In genomic region chr19:29182166-29182565, GRCm38 (mm10) we compare ENCODE assay signal across 23 mouse cellular contexts.
DNase-seq lines count a peak whose midpoint lies in the region; ATAC-seq and TF ChIP-seq lines count a peak whose summit lies in the region.
"Had no signal": no experiment of that assay in that cellular context is flagged by ENCODE, and none has a peak within 500 bp of the region (broad histone marks: within the 10 kb centered on the region; RNA-seq: fewer than 3 reads in every experiment).

No protein-coding gene starts in this region.

- peak; percentile 10 for DNase-seq in limb, embryonic 14.5 days (ENCODE audit: low spot score)
- DNase-seq in limb, embryonic 10.5 days (ENCODE audit: low spot score) = no peak
- peak; percentile 7 for DNase-seq in brain, adult 2 months (ENCODE audit: low read depth, low spot score)
- DNase-seq in telencephalon, adult 2 months (ENCODE audit: low read depth, low spot score) = peak; percentile 10
- no peak for DNase-seq in urinary bladder, postnatal 14 days (ENCODE audit: low spot score)
- no peak for DNase-seq in thymus, postnatal 4 days
- DNase-seq: adrenal gland, adult 8-10 months; adrenal gland, postnatal 14 days; adrenal gland, postnatal 36 days; cerebellum, adult 11 months; cerebellum, adult 18-20 months; cerebellum, adult 8-10 months; cerebellum, adult 9-11 months; cerebellum, postnatal 14 days; cerebellum, postnatal 36 days; embryo, embryonic 11 days; forebrain, postnatal 0 days had no signal

- no peak overlapping the region for H3K9ac ChIP-seq in limb, embryonic 14.5 days (ENCODE audit: low read depth, low read length, severe bottlenecking)
- H3K9ac ChIP-seq: embryonic facial prominence, embryonic 12.5 days; embryonic facial prominence, embryonic 15.5 days; forebrain, embryonic 13.5 days; forebrain, embryonic 15.5 days; forebrain, postnatal 0 days had no signal

- no peak for TF ChIP-seq POLR2A in limb, embryonic 14.5 days (IDR thresholded peaks at IDR 0.05; ENCODE audit: borderline replicate concordance, extremely low read depth, insufficient read depth, insufficient read length)

- H3K27me3 ChIP-seq in limb, embryonic 14.5 days (ENCODE audit: control insufficient read depth, insufficient read depth, low read length) = no peaks in the 10 kb centered on the region
- H3K27me3 ChIP-seq in limb, embryonic 10.5 days (ENCODE audit: low read depth, poor library complexity, severe bottlenecking) = no peaks in the 10 kb centered on the region
- H3K27me3 ChIP-seq: embryonic facial prominence, embryonic 12.5 days; embryonic facial prominence, embryonic 15.5 days; forebrain, embryonic 13.5 days; forebrain, embryonic 15.5 days; Patski had no signal

- peaks cover 3% of the 10 kb centered on the region; the same call in 1 of the 2 replicates for H3K4me1 ChIP-seq in limb, embryonic 14.5 days (ENCODE audit: control insufficient read depth, insufficient read depth, low read length)
- H3K4me1 ChIP-seq in limb, embryonic 10.5 days = no peaks in the 10 kb centered on the region
- H3K4me1 ChIP-seq: embryonic facial prominence, embryonic 12.5 days had no signal

- WGBS in limb, embryonic 14.5 days = 67% methylated on average over 5 of the region's 5 CpGs
- WGBS in limb, embryonic 10.5 days = 89% methylated on average over 5 of the region's 5 CpGs

- ATAC-seq in limb, embryonic 14.5 days (ENCODE audit: low FRiP score, low read depth) = no peak
- ATAC-seq: activated CD4-positive, CD25-positive, alpha-beta regulatory T cell, adult 4 months; forebrain, embryonic 13.5 days; forebrain, embryonic 15.5 days; forebrain, postnatal 0 days; Patski had no signal

- no peaks in the 10 kb centered on the region for H3K36me3 ChIP-seq in limb, embryonic 14.5 days (ENCODE audit: control insufficient read depth, insufficient read depth, low read length)
- H3K36me3 ChIP-seq in limb, embryonic 10.5 days = no peaks in the 10 kb centered on the region
- H3K36me3 ChIP-seq: embryonic facial prominence, embryonic 12.5 days; embryonic facial prominence, embryonic 15.5 days; forebrain, embryonic 15.5 days had no signal

- no peaks in the 10 kb centered on the region for H3K9me3 ChIP-seq in limb, embryonic 14.5 days (ENCODE audit: control insufficient read depth, low read length)
- no peaks in the 10 kb centered on the region for H3K9me3 ChIP-seq in limb, embryonic 10.5 days (replicated peaks)
- H3K9me3 ChIP-seq: embryonic facial prominence, embryonic 12.5 days; embryonic facial prominence, embryonic 15.5 days; forebrain, embryonic 13.5 days; forebrain, embryonic 15.5 days had no signal

- no peak overlapping the region for H3K4me3 ChIP-seq in limb, embryonic 14.5 days (replicated peaks; ENCODE audit: low read length)
- no peak overlapping the region for H3K4me3 ChIP-seq in limb, embryonic 10.5 days
- H3K4me3 ChIP-seq: embryonic facial prominence, embryonic 12.5 days; embryonic facial prominence, embryonic 15.5 days; forebrain, embryonic 13.5 days; forebrain, embryonic 15.5 days had no signal

- no peak overlapping the region for H3K4me2 ChIP-seq in limb, embryonic 14.5 days (replicated peaks; ENCODE audit: low read depth, low read length, severe bottlenecking)
- H3K4me2 ChIP-seq: embryonic facial prominence, embryonic 12.5 days; embryonic facial prominence, embryonic 15.5 days; forebrain, embryonic 13.5 days; forebrain, embryonic 15.5 days had no signal

- no peak overlapping the region for H3K27ac ChIP-seq in limb, embryonic 14.5 days (replicated peaks; ENCODE audit: low read depth, low read length)
- no peak overlapping the region for H3K27ac ChIP-seq in limb, embryonic 10.5 days
- H3K27ac ChIP-seq: embryonic facial prominence, embryonic 12.5 days; embryonic facial prominence, embryonic 15.5 days; forebrain, embryonic 13.5 days; forebrain, embryonic 15.5 days had no signal

Comparison
In these comparisons a context has a peak if more than half of its experiments do, and no peak if none do; other contexts are left out.
1. DNase-seq: peak in limb, embryonic 14.5 days (single experiment), brain, adult 2 months (single experiment) and telencephalon, adult 2 months (single experiment); none in limb, embryonic 10.5 days (single experiment), urinary bladder, postnatal 14 days (single experiment) and thymus, postnatal 4 days (single experiment).